Mouse (Mus musculus) neutrophil, adult 65 days (primary cell): ENCODE data around the gene Slc25a25. TPM values are rescaled to one million over a fixed set of nuclear protein-coding genes. Genes with fewer than 3 reads are reported as not detected.

ENCODE experiments used
- total RNA-seq: library from RNA; stranded (reverse); gene quantifications from 2 replicates; pipeline ENCODE4 v1.2.4, GENCODE M21; 2023

Gene Slc25a25
- 13.2 and 19.6 TPM in 2 replicates for total RNA-seq

GRCm38 (mm10) chr2:32450881-32451844 is at the start of gene Slc25a25:
Gene Slc25a25 (minus strand): TSS chr2:32451445.

GRCm38 (mm10) chr2:32449761-32450754 is 1.2 kb downstream of the Slc25a25 start, which contains the start of gene Naif1:
Gene Naif1 (plus strand): TSS chr2:32450457.

GRCm38 (mm10) chr2:32395484-32395945 is 55.7 kb downstream of the Slc25a25 start, which contains the start of gene Ptges2:
Gene Ptges2 (plus strand): TSS chr2:32395896.

GRCm38 (mm10) chr2:32387706-32388490 is 63.3 kb downstream of the Slc25a25 start, which contains the start of gene Lcn2:
Gene Lcn2 (minus strand): TSS chr2:32388252.

GRCm38 (mm10) chr2:32381775-32382223 is 69.4 kb downstream of the Slc25a25 start, which contains the start of gene 1110008P14Rik:
Gene 1110008P14Rik (minus strand): TSS chr2:32381938.

Other genes starting within 250 kb of the Slc25a25 start
- 9.8 and 12.6 TPM in 2 replicates for gene Pomt1, start 214.9 kb downstream of the Slc25a25 start, total RNA-seq
- gene Uck1, start 191.3 kb downstream of the Slc25a25 start, total RNA-seq, result 48.5 and 53.5 TPM in 2 replicates
- gene Golga2, start 164.1 kb downstream of the Slc25a25 start, total RNA-seq, result 60.7 and 79.4 TPM in 2 replicates
- 69.7 and 71.0 TPM in 2 replicates for gene Swi5, start 163.4 kb downstream of the Slc25a25 start, total RNA-seq
- gene Ciz1, start 99.1 kb downstream of the Slc25a25 start, total RNA-seq, result 53.8 and 65.5 TPM in 2 replicates
- gene Dnm1, start 98.1 kb downstream of the Slc25a25 start, total RNA-seq, result not detected in 2 replicates
- gene 1110008P14Rik, start 69.5 kb downstream of the Slc25a25 start, total RNA-seq, result 39.5 and 56.7 TPM in 2 replicates
- 6,793 and 10,274 TPM in 2 replicates for gene Lcn2, start 63.2 kb downstream of the Slc25a25 start, total RNA-seq
- gene Ptges2, start 55.5 kb downstream of the Slc25a25 start, total RNA-seq, result 13.2 and 14.2 TPM in 2 replicates
- gene Naif1, start 988 bp downstream of the Slc25a25 start, total RNA-seq, result 3.6 and 4.1 TPM in 2 replicates
- gene Fam102a, start 83.9 kb upstream of the Slc25a25 start, total RNA-seq, result 16.6 and 20.7 TPM in 2 replicates
- gene Dpm2, start 119.4 kb upstream of the Slc25a25 start, total RNA-seq, result 45.4 and 46.0 TPM in 2 replicates
- gene Pip5kl1, start 123.4 kb upstream of the Slc25a25 start, total RNA-seq, result 0.51 TPM in 1 of 2 replicates, not detected in the other
- not detected in 2 replicates for gene 9430097D07Rik, start 124.2 kb upstream of the Slc25a25 start, total RNA-seq
- 17.9 and 21.5 TPM in 2 replicates for gene St6galnac4, start 135.7 kb upstream of the Slc25a25 start, total RNA-seq
- 9.5 and 12.8 TPM in 2 replicates for gene St6galnac6, start 148.3 kb upstream of the Slc25a25 start, total RNA-seq
- gene Ak1, start 170.3 kb upstream of the Slc25a25 start, total RNA-seq, result 0.60 TPM in 1 of 2 replicates, not detected in the other
- gene Eng, start 195.2 kb upstream of the Slc25a25 start, total RNA-seq, result 5.4 and 6.0 TPM in 2 replicates